13 mouse cellular contexts compared by ENCODE assay signal in genomic region chr6:61067355-61068116, GRCm38 (mm10).
DNase-seq lines count a peak whose midpoint lies in the region; ATAC-seq lines count a peak whose summit lies in the region.
"Had no signal": no experiment of that assay in that cellular context is flagged by ENCODE, and none has a peak within 500 bp of the region (broad histone marks: within the 10 kb centered on the region; RNA-seq: fewer than 3 reads in every experiment).

No protein-coding gene starts in this region.

- ATAC-seq in lung, embryonic 16.5 days (ENCODE audit: low read depth) = 0 out of 2 replicates have a peak, but pooled peaks have one; percentile 34
- ATAC-seq in forebrain, embryonic 12.5 days (ENCODE audit: low FRiP score) = peak; percentile 42; the same call in 1 of the 2 replicates
- ATAC-seq in limb, embryonic 11.5 days (ENCODE audit: insufficient number of reproducible peaks, low FRiP score, low TSS enrichment, low read depth) = no peak
- ATAC-seq: activated CD4-positive, CD25-positive, alpha-beta regulatory T cell, adult 4 months had no signal

- intact Hi-C loops in heart, postnatal 10 days (cut with DNase I) = no loop called here

- H3K27me3 ChIP-seq in lung, embryonic 16.5 days (ENCODE audit: control insufficient read depth, insufficient read depth, low read depth, low read length) = no peaks in the 10 kb centered on the region
- H3K27me3 ChIP-seq in forebrain, embryonic 12.5 days = no peaks in the 10 kb centered on the region
- H3K27me3 ChIP-seq in limb, embryonic 11.5 days (ENCODE audit: control insufficient read depth, insufficient read depth, low read length) = no peaks in the 10 kb centered on the region
- H3K27me3 ChIP-seq: heart, embryonic 13.5 days had no signal

- H3K4me2 ChIP-seq in lung, embryonic 16.5 days (ENCODE audit: low read depth, low read length) = peak overlapping the region; percentile 43
- peak overlapping the region; percentile 21 for H3K4me2 ChIP-seq in forebrain, embryonic 12.5 days
- no peak overlapping the region for H3K4me2 ChIP-seq in limb, embryonic 11.5 days (ENCODE audit: low read depth, severe bottlenecking)
- H3K4me2 ChIP-seq: heart, embryonic 13.5 days had no signal

- H3K4me1 ChIP-seq in lung, embryonic 16.5 days (replicated peaks; ENCODE audit: control insufficient read depth, insufficient read depth, low read length) = 0 out of 2 replicates have a peak, but pooled peaks cover 4% of the 10 kb centered on the region
- H3K4me1 ChIP-seq in forebrain, embryonic 12.5 days = peaks cover 25% of the 10 kb centered on the region
- peaks cover 3% of the 10 kb centered on the region; the same call in 1 of the 2 replicates for H3K4me1 ChIP-seq in limb, embryonic 11.5 days (ENCODE audit: control insufficient read depth, insufficient read depth, low read length)
- H3K4me1 ChIP-seq: heart, embryonic 13.5 days had no signal

- H3K4me3 ChIP-seq in lung, embryonic 16.5 days (ENCODE audit: low read length) = no peak overlapping the region
- no peak overlapping the region for H3K4me3 ChIP-seq in forebrain, embryonic 12.5 days (replicated peaks)
- H3K4me3 ChIP-seq in limb, embryonic 11.5 days (ENCODE audit: low read depth, low read length) = no peak overlapping the region
- H3K4me3 ChIP-seq: heart, embryonic 13.5 days; left cerebral cortex, adult 2 months had no signal

- H3K27ac ChIP-seq in lung, embryonic 16.5 days (ENCODE audit: low read length) = no peak overlapping the region; the same call in 1 of the 2 replicates
- peak overlapping the region; percentile 72 for H3K27ac ChIP-seq in forebrain, embryonic 12.5 days
- H3K27ac ChIP-seq in limb, embryonic 11.5 days (replicated peaks; ENCODE audit: low read depth, low read length) = no peak overlapping the region
- H3K27ac ChIP-seq: heart, embryonic 13.5 days; left cerebral cortex, adult 2 months had no signal

- 38% methylated on average over 10 of the region's 10 CpGs for WGBS in lung, embryonic 16.5 days
- WGBS in forebrain, embryonic 12.5 days = 5% methylated on average over 10 of the region's 10 CpGs
- WGBS in limb, embryonic 11.5 days = 28% methylated on average over 10 of the region's 10 CpGs

- H3K9me3 ChIP-seq in lung, embryonic 16.5 days (ENCODE audit: control insufficient read depth, low read length) = no peaks in the 10 kb centered on the region
- no peaks in the 10 kb centered on the region for H3K9me3 ChIP-seq in forebrain, embryonic 12.5 days
- H3K9me3 ChIP-seq in limb, embryonic 11.5 days (ENCODE audit: control insufficient read depth, low read length) = no peaks in the 10 kb centered on the region
- H3K9me3 ChIP-seq: heart, embryonic 13.5 days had no signal

- no peak for DNase-seq in lung, postnatal 14 days
- DNase-seq in limb, embryonic 11.5 days (ENCODE audit: low spot score) = peak; percentile 26
- DNase-seq in retina, postnatal 1 day = peak; percentile 37
- no peak for DNase-seq in layer of hippocampus, postnatal 25 days (ENCODE audit: extremely low spot score in 1 of 2, low spot score in 1 of 2)
- DNase-seq in ovary, postnatal 10 days (ENCODE audit: low spot score) = no peak
- DNase-seq in heart, postnatal 10 days = no peak
- DNase-seq: cerebellum, adult 11 months; lung, adult 2 months had no signal

- no peak overlapping the region for H3K9ac ChIP-seq in lung, embryonic 16.5 days (ENCODE audit: low read length)
- no peak overlapping the region for H3K9ac ChIP-seq in forebrain, embryonic 12.5 days
- H3K9ac ChIP-seq in limb, embryonic 11.5 days (ENCODE audit: low read length) = no peak overlapping the region
- H3K9ac ChIP-seq: heart, embryonic 13.5 days had no signal

- no peaks in the 10 kb centered on the region for H3K36me3 ChIP-seq in lung, embryonic 16.5 days (ENCODE audit: control insufficient read depth, insufficient read depth, low read length)
- no peaks in the 10 kb centered on the region for H3K36me3 ChIP-seq in forebrain, embryonic 12.5 days (replicated peaks)
- no peaks in the 10 kb centered on the region for H3K36me3 ChIP-seq in limb, embryonic 11.5 days (ENCODE audit: control insufficient read depth, insufficient read depth, low read length)
- H3K36me3 ChIP-seq: heart, embryonic 13.5 days had no signal

Comparison
In these comparisons a context has a peak if more than half of its experiments do, and no peak if none do; other contexts are left out.
1. DNase-seq: peak in limb, embryonic 11.5 days (single experiment) and retina, postnatal 1 day (single experiment); none in lung, postnatal 14 days (single experiment), layer of hippocampus, postnatal 25 days (0 of 2), ovary, postnatal 10 days (single experiment) and heart, postnatal 10 days (0 of 2).